Mouse (Mus musculus) right cerebral cortex, postnatal 14 days (tissue): Measurements from ENCODE around the gene 4930550L24Rik.

Source experiments
- DNase-seq: peaks from one replicate; pipeline ENCODE4 v3.0.0; 2022

Gene 4930550L24Rik

GRCm38 (mm10) chrX:58909060-58909459, at the start of gene 4930550L24Rik:
Gene 4930550L24Rik, plus strand, starts transcription at chrX:58909360.
- DNase-seq = no peak

GRCm38 (mm10) chrX:58900753-58901152, 8.4 kb upstream of the 4930550L24Rik start:
- DNase-seq = no peak

- no peak for DNase-seq
These were observed 58.8 kb downstream of the 4930550L24Rik start for GRCm38 (mm10) chrX:58967969-58968368.
